Mouse (Mus musculus) intestine, postnatal 0 days (tissue): ENCODE measurements at regions not wholly inside any gene's neighbourhood (a gene's known extent, or its start where the extent isn't known, plus 50 kb on each side); places are given as distances from the start of the nearest gene placed in this dataset.

Experiments used
- ATAC-seq: fragments of 200-750 bp; cut with Nextera tagmentation; 2 replicates; pipeline ENCODE4 v1.8.0; 2017; ENCODE audit warnings: mild to moderate bottlenecking, moderate TSS enrichment, moderate library complexity
- H3K27ac ChIP-seq: fragments of 300-500 bp; sonication (generic); 2 replicates; pipeline ENCODE4 v1.5.1; 2014; ENCODE audit warnings: mild to moderate bottlenecking, low read depth, low read length, moderate library complexity
- H3K27me3 ChIP-seq: fragments of 300-500 bp; sonication (generic); replicated peaks from 2 replicates; pipeline ENCODE4 v1.6.1; 2014; ENCODE audit warnings: low read length, mixed read lengths; ENCODE audit not compliant: control insufficient read depth, insufficient read depth
- H3K36me3 ChIP-seq: fragments of 300-500 bp; sonication (generic); 2 replicates; pipeline ENCODE4 v1.6.1; 2014; ENCODE audit warnings: mild to moderate bottlenecking, moderate library complexity; ENCODE audit not compliant: control insufficient read depth, insufficient read depth
- H3K4me1 ChIP-seq: fragments of 300-500 bp; sonication (generic); replicated peaks from 2 replicates; pipeline ENCODE4 v1.6.1; 2014; ENCODE audit warnings: antibody characterized with exemption, low read length, mixed read lengths; ENCODE audit not compliant: control insufficient read depth, insufficient read depth
- H3K4me2 ChIP-seq: fragments of 300-500 bp; sonication (generic); replicated peaks from 2 replicates; pipeline ENCODE4 v1.6.1; 2014; ENCODE audit warnings: low read depth, mild to moderate bottlenecking, moderate library complexity
- H3K4me3 ChIP-seq: fragments of 300-500 bp; sonication (generic); 2 replicates; pipeline ENCODE4 v1.5.1; 2014; ENCODE audit warnings: low read depth, low read length
- H3K9ac ChIP-seq: fragments of 300-500 bp; sonication (generic); 2 replicates; pipeline ENCODE4 v1.6.1; 2014; ENCODE audit warnings: mild to moderate bottlenecking, low read depth, low read length
- H3K9me3 ChIP-seq: fragments of 300-500 bp; sonication (generic); 2 replicates; pipeline ENCODE4 v1.6.1; 2016; ENCODE audit warnings: mixed run types; ENCODE audit not compliant: control insufficient read depth
- CTCF ChIP-seq: sonication (generic); IDR thresholded peaks from 2 replicates; pipeline ENCODE4 v1.5.1; 2016; ENCODE audit warnings: low read depth, mild to moderate bottlenecking, control low read depth, antibody characterized with exemption, moderate library complexity
- WGBS: fragments of 180-500 bp; shearing (Covaris S2); extraction: QIAGEN DNeasy Blood & Tissue Kit; methylation state at CpG from one replicate; pipeline ENCODE4 v1.1.7; 2014; 5-methylcytosine and 5-hydroxymethylcytosine counted together

GRCm38 (mm10) chr11:112587386-112587785, 194.6 kb upstream of the Sox9 start:
- Histone ChIP-seq H3K9ac (no peak overlapping the region), H3K4me1 (no peaks in the 10 kb centered on the region), H3K9me3 (no peaks in the 10 kb centered on the region), H3K27ac (no peak overlapping the region), H3K4me3 (no peak overlapping the region), H3K4me2 (no peak overlapping the region), H3K27me3 (no peaks in the 10 kb centered on the region), H3K36me3 (no peaks in the 10 kb centered on the region)
- TF ChIP-seq CTCF: no peak
- ATAC-seq: no peak

- H3K9me3 ChIP-seq: no peaks in the 10 kb centered on the region
- no peaks in the 10 kb centered on the region for H3K36me3 ChIP-seq
- TF ChIP-seq CTCF: no peak
- no peak overlapping the region for H3K9ac ChIP-seq
- 46% methylated on average over 11 of the region's 11 CpGs for WGBS
- no peaks in the 10 kb centered on the region for H3K4me1 ChIP-seq
- H3K4me3 ChIP-seq: no peak overlapping the region
- H3K27me3 ChIP-seq: no peaks in the 10 kb centered on the region
- no peak for ATAC-seq
- no peak overlapping the region for H3K4me2 ChIP-seq
- H3K27ac ChIP-seq: no peak overlapping the region
Observed at GRCm38 (mm10) chr11:112588088-112588487, 193.9 kb upstream of the Sox9 start.

- WGBS: 80% methylated on average over 7 of the region's 7 CpGs
Observed at GRCm38 (mm10) chr11:112590214-112590613, 191.8 kb upstream of the Sox9 start.

GRCm38 (mm10) chr11:112592411-112593020, 189.5 kb upstream of the Sox9 start:
- H3K36me3 ChIP-seq: no peaks in the 10 kb centered on the region
- WGBS: 74% methylated on average over 6 of the region's 6 CpGs
- no peak overlapping the region for H3K4me2 ChIP-seq
- no peak for TF ChIP-seq CTCF
- no peaks in the 10 kb centered on the region for H3K4me1 ChIP-seq
- ATAC-seq: no peak
- H3K4me3 ChIP-seq: no peak overlapping the region
- no peaks in the 10 kb centered on the region for H3K9me3 ChIP-seq
- H3K27me3 ChIP-seq: no peaks in the 10 kb centered on the region
- H3K27ac ChIP-seq: no peak overlapping the region
- H3K9ac ChIP-seq: no peak overlapping the region

More at GRCm38 (mm10) chr11:112590214-112590613, 191.8 kb upstream of the Sox9 start:
- H3K9me3 ChIP-seq: no peaks in the 10 kb centered on the region
- no peak for TF ChIP-seq CTCF
- H3K36me3 ChIP-seq: no peaks in the 10 kb centered on the region
- H3K27me3 ChIP-seq: no peaks in the 10 kb centered on the region
- H3K27ac ChIP-seq: no peak overlapping the region
- H3K4me1 ChIP-seq: no peaks in the 10 kb centered on the region
- no peak overlapping the region for H3K4me3 ChIP-seq
- no peak overlapping the region for H3K4me2 ChIP-seq
- no peak for ATAC-seq
- H3K9ac ChIP-seq: no peak overlapping the region

- no peak overlapping the region for H3K4me2 ChIP-seq
- no peaks in the 10 kb centered on the region for H3K9me3 ChIP-seq
- H3K4me3 ChIP-seq: no peak overlapping the region
- no peak for TF ChIP-seq CTCF
- no peaks in the 10 kb centered on the region for H3K36me3 ChIP-seq
- no peaks in the 10 kb centered on the region for H3K27me3 ChIP-seq
- no peak overlapping the region for H3K9ac ChIP-seq
- WGBS: 61% methylated on average over 10 of the region's 10 CpGs
- H3K27ac ChIP-seq: no peak overlapping the region
- ATAC-seq: no peak
- H3K4me1 ChIP-seq: no peaks in the 10 kb centered on the region
Observed at GRCm38 (mm10) chr11:112593821-112594220, 188.2 kb upstream of the Sox9 start.

GRCm38 (mm10) chr11:112607359-112607758, 174.7 kb upstream of the Sox9 start:
- no peak for ATAC-seq
- no peaks in the 10 kb centered on the region for H3K4me1 ChIP-seq
- no peak overlapping the region for H3K4me3 ChIP-seq
- H3K27ac ChIP-seq: no peak overlapping the region
- WGBS: 95% methylated on average over 1 of the region's 1 CpGs
- no peaks in the 10 kb centered on the region for H3K36me3 ChIP-seq
- no peak overlapping the region for H3K9ac ChIP-seq
- TF ChIP-seq CTCF: no peak
- no peaks in the 10 kb centered on the region for H3K27me3 ChIP-seq
- no peaks in the 10 kb centered on the region for H3K9me3 ChIP-seq
- no peak overlapping the region for H3K4me2 ChIP-seq

GRCm38 (mm10) chr11:112609277-112609676, 172.7 kb upstream of the Sox9 start:
- 63% methylated on average over 3 of the region's 3 CpGs for WGBS
- Histone ChIP-seq H3K4me1 (no peaks in the 10 kb centered on the region), H3K9me3 (no peaks in the 10 kb centered on the region), H3K27me3 (no peaks in the 10 kb centered on the region), H3K36me3 (no peaks in the 10 kb centered on the region), H3K9ac (no peak overlapping the region), H3K4me3 (no peak overlapping the region), H3K4me2 (no peak overlapping the region), H3K27ac (no peak overlapping the region)
- no peak for ATAC-seq
- no peak for TF ChIP-seq CTCF
